Mouse (Mus musculus): ENCODE results near the gene Pla2r1. TPM values are rescaled to one million over a fixed set of nuclear protein-coding genes. Genes with fewer than 3 reads are reported as not detected.

Pla2r1 gene
- polyA plus RNA-seq, 1 experiment from 2014 or later, result 1.0 TPM

DNA sequence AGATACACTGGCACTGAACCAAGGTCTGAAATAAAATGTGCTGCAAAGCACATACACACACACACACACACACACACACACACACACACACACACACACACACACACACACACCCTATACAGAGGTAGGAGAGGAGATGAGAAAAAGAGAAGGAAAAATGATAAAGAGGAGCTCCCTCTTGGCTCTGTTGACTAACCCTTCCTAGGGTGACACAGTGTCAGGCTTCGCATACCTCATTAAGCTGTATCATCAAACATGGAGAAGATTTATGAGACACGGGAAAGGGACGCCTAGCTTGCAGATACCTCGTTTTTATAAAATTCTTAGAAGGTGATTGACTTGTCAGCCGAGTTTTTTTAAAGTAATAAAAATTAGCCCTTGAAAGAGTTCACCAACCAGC is 116.3 kb downstream of the Pla2r1 start:
- H3K9me3 ChIP-seq (ENCODE audit: control insufficient read depth, low read length), result no peaks in the 10 kb centered on the region
- no peak for ATAC-seq (ENCODE audit: insufficient read depth, low FRiP score, low TSS enrichment)
- no peak overlapping the region for H3K4me3 ChIP-seq (ENCODE audit: low read depth, low read length)
- no peaks in the 10 kb centered on the region for H3K27me3 ChIP-seq (ENCODE audit: control insufficient read depth, insufficient read depth, low read length)
- H3K36me3 ChIP-seq (ENCODE audit: control insufficient read depth, insufficient read depth, low read length), result no peaks in the 10 kb centered on the region
- H3K4me1 ChIP-seq (ENCODE audit: control insufficient read depth, insufficient read depth, low read length), result no peaks in the 10 kb centered on the region
- H3K27ac ChIP-seq (ENCODE audit: low read depth, low read length), result no peak overlapping the region
- DNase-seq (ENCODE audit: low spot score), result no peak
- WGBS, result 52% methylated on average over 5 of the region's 5 CpGs
- no peak overlapping the region for H3K4me2 ChIP-seq (ENCODE audit: low read depth)
- no peak overlapping the region for H3K9ac ChIP-seq (ENCODE audit: low read length)

- no peak overlapping the region for H3K4me2 ChIP-seq (ENCODE audit: low read depth)
- 73% methylated on average over 8 of the region's 8 CpGs for WGBS
- H3K27me3 ChIP-seq (ENCODE audit: control insufficient read depth, insufficient read depth, low read length), result no peaks in the 10 kb centered on the region
- no peak overlapping the region for H3K9ac ChIP-seq (ENCODE audit: low read length)
- no peaks in the 10 kb centered on the region for H3K4me1 ChIP-seq (ENCODE audit: control insufficient read depth, insufficient read depth, low read length)
- H3K4me3 ChIP-seq (ENCODE audit: low read depth, low read length), result no peak overlapping the region
- H3K36me3 ChIP-seq (ENCODE audit: control insufficient read depth, insufficient read depth, low read length), result no peaks in the 10 kb centered on the region
- H3K9me3 ChIP-seq (ENCODE audit: control insufficient read depth, low read length), result no peaks in the 10 kb centered on the region
- DNase-seq (ENCODE audit: low spot score), result no peak
- no peak for ATAC-seq (ENCODE audit: insufficient read depth, low FRiP score, low TSS enrichment)
- H3K27ac ChIP-seq (ENCODE audit: low read depth, low read length), result no peak overlapping the region
Measured at GRCm38 (mm10) chr2:60430315-60431021, 122.6 kb downstream of the Pla2r1 start.

GRCm38 (mm10) chr2:60418075-60418474 is 135.0 kb downstream of the Pla2r1 start:
- DNase-seq (ENCODE audit: low spot score), result peak; percentile 76
- H3K4me3 ChIP-seq (ENCODE audit: low read depth, low read length), result no peak overlapping the region
- H3K36me3 ChIP-seq (ENCODE audit: control insufficient read depth, insufficient read depth, low read length), result no peaks in the 10 kb centered on the region
- H3K4me1 ChIP-seq (ENCODE audit: control insufficient read depth, insufficient read depth, low read length), result no peaks in the 10 kb centered on the region
- no peak overlapping the region for H3K4me2 ChIP-seq (ENCODE audit: low read depth)
- H3K27ac ChIP-seq (ENCODE audit: low read depth, low read length), result no peak overlapping the region
- no peaks in the 10 kb centered on the region for H3K27me3 ChIP-seq (ENCODE audit: control insufficient read depth, insufficient read depth, low read length)
- ATAC-seq (ENCODE audit: insufficient read depth, low FRiP score, low TSS enrichment), result peak; percentile 55
- WGBS, result 11% methylated on average over 6 of the region's 6 CpGs
- no peaks in the 10 kb centered on the region for H3K9me3 ChIP-seq (ENCODE audit: control insufficient read depth, low read length)
- H3K9ac ChIP-seq (ENCODE audit: low read length), result no peak overlapping the region

DNA sequence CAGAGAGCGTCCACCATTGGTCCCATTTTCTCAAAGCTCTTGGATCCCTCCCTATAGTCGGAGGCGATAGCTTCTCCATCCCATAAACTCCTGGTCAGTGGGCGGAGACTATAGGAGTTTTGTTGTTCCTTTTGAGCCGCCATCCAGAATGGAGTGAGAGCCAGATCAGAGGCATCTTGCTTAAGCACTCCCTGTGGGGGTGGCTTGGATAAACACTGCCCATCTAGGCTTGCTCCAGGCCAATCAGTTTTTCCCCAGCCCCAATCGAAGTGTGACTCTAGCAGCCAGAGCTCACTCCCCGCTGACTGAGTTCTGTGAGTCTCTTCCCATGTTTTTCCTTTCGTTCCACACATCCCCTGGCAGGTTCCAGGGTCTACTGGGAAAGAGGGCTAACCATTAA is 138.8 kb downstream of the Pla2r1 start:
- H3K4me1 ChIP-seq (ENCODE audit: control insufficient read depth, insufficient read depth, low read length), result no peaks in the 10 kb centered on the region
- H3K9me3 ChIP-seq (ENCODE audit: control insufficient read depth, low read length), result no peaks in the 10 kb centered on the region
- no peaks in the 10 kb centered on the region for H3K36me3 ChIP-seq (ENCODE audit: control insufficient read depth, insufficient read depth, low read length)
- H3K9ac ChIP-seq (ENCODE audit: low read length), result no peak overlapping the region
- no peak overlapping the region for H3K27ac ChIP-seq (ENCODE audit: low read depth, low read length)
- WGBS, result 45% methylated on average over 8 of the region's 8 CpGs
- DNase-seq (ENCODE audit: low spot score), result no peak
- no peaks in the 10 kb centered on the region for H3K27me3 ChIP-seq (ENCODE audit: control insufficient read depth, insufficient read depth, low read length)
- ATAC-seq (ENCODE audit: insufficient read depth, low FRiP score, low TSS enrichment), result no peak
- no peak overlapping the region for H3K4me3 ChIP-seq (ENCODE audit: low read depth, low read length)
- H3K4me2 ChIP-seq (ENCODE audit: low read depth), result no peak overlapping the region

GRCm38 (mm10) chr2:60413006-60413650 is 140.0 kb downstream of the Pla2r1 start:
- no peak overlapping the region for H3K27ac ChIP-seq (ENCODE audit: low read depth, low read length)
- no peaks in the 10 kb centered on the region for H3K36me3 ChIP-seq (ENCODE audit: control insufficient read depth, insufficient read depth, low read length)
- WGBS, result 87% methylated on average over 18 of the region's 18 CpGs
- no peaks in the 10 kb centered on the region for H3K27me3 ChIP-seq (ENCODE audit: control insufficient read depth, insufficient read depth, low read length)
- no peaks in the 10 kb centered on the region for H3K9me3 ChIP-seq (ENCODE audit: control insufficient read depth, low read length)
- no peak overlapping the region for H3K4me3 ChIP-seq (ENCODE audit: low read depth, low read length)
- ATAC-seq (ENCODE audit: insufficient read depth, low FRiP score, low TSS enrichment) (no peak), DNase-seq (ENCODE audit: low spot score) (no peak)
- H3K4me1 ChIP-seq (ENCODE audit: control insufficient read depth, insufficient read depth, low read length), result no peaks in the 10 kb centered on the region
- no peak overlapping the region for H3K9ac ChIP-seq (ENCODE audit: low read length)
- no peak overlapping the region for H3K4me2 ChIP-seq (ENCODE audit: low read depth)

- H3K27me3 ChIP-seq (ENCODE audit: control insufficient read depth, insufficient read depth, low read length), result no peaks in the 10 kb centered on the region
- ATAC-seq (ENCODE audit: insufficient read depth, low FRiP score, low TSS enrichment) (no peak), DNase-seq (ENCODE audit: low spot score) (no peak)
- no peak overlapping the region for H3K27ac ChIP-seq (ENCODE audit: low read depth, low read length)
- no peaks in the 10 kb centered on the region for H3K36me3 ChIP-seq (ENCODE audit: control insufficient read depth, insufficient read depth, low read length)
- WGBS, result 89% methylated on average over 7 of the region's 7 CpGs
- H3K4me3 ChIP-seq (ENCODE audit: low read depth, low read length), result no peak overlapping the region
- H3K4me1 ChIP-seq (ENCODE audit: control insufficient read depth, insufficient read depth, low read length), result no peaks in the 10 kb centered on the region
- H3K9ac ChIP-seq (ENCODE audit: low read length), result no peak overlapping the region
- H3K4me2 ChIP-seq (ENCODE audit: low read depth), result no peak overlapping the region
- no peaks in the 10 kb centered on the region for H3K9me3 ChIP-seq (ENCODE audit: control insufficient read depth, low read length)
Measured at GRCm38 (mm10) chr2:60411181-60411580, 141.9 kb downstream of the Pla2r1 start.

DNA sequence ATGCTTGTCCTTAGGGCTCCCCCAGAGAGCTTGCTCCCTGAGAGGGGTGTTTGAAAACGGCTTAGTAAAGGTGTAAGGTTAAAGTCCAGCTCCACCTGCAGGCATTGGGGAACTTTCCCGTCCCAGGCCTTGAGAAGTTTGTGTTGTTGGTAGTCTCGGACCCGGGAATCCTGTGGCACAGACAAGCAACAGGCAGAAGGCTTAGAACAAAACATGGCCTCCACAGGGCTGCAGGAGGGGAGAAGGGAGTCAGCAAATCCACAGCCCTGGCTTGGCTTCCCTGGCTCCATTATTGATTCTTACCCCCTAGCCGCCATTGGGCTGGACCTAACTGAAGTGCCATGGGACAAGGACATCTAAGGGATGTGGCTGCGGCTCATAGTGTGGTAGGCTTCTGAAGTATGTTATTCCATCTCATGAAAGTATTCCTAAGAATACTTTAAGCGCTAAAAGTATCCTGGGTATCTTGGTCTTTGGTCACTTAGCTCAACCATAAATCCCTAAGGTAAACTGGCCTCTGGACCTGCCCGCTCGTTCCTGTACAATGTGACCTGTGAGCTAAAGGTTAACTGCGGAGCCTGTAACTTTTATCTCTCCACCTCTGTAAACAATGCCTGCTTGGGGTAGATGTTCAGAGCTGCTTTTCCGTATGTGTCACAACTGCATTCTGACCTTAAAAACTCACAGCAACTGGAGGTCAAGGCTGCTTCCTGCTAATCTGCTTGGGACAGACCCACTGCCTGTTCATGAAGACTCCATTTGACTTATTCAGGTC is 142.9 kb downstream of the Pla2r1 start:
- 73% methylated on average over 11 of the region's 11 CpGs for WGBS
- H3K4me1 ChIP-seq (ENCODE audit: control insufficient read depth, insufficient read depth, low read length), result no peaks in the 10 kb centered on the region

GRCm38 (mm10) chr2:60409194-60409593 is 143.9 kb downstream of the Pla2r1 start:
- Histone ChIP-seq H3K9me3 (ENCODE audit: control insufficient read depth, low read length) (no peaks in the 10 kb centered on the region), H3K4me1 (ENCODE audit: control insufficient read depth, insufficient read depth, low read length) (no peaks in the 10 kb centered on the region), H3K36me3 (ENCODE audit: control insufficient read depth, insufficient read depth, low read length) (no peaks in the 10 kb centered on the region), H3K4me3 (ENCODE audit: low read depth, low read length) (no peak overlapping the region), H3K27me3 (ENCODE audit: control insufficient read depth, insufficient read depth, low read length) (no peaks in the 10 kb centered on the region), H3K4me2 (ENCODE audit: low read depth) (no peak overlapping the region), H3K9ac (ENCODE audit: low read length) (no peak overlapping the region), H3K27ac (ENCODE audit: low read depth, low read length) (no peak overlapping the region)
- ATAC-seq (ENCODE audit: insufficient read depth, low FRiP score, low TSS enrichment) (no peak), DNase-seq (ENCODE audit: low spot score) (no peak)
- WGBS, result 61% methylated on average over 6 of the region's 6 CpGs

More for the DNA sequence above, 142.9 kb downstream of the Pla2r1 start:
- DNase-seq (ENCODE audit: low spot score), result no peak
- Histone ChIP-seq H3K27ac (ENCODE audit: low read depth, low read length) (no peak overlapping the region), H3K36me3 (ENCODE audit: control insufficient read depth, insufficient read depth, low read length) (no peaks in the 10 kb centered on the region), H3K27me3 (ENCODE audit: control insufficient read depth, insufficient read depth, low read length) (no peaks in the 10 kb centered on the region), H3K9me3 (ENCODE audit: control insufficient read depth, low read length) (no peaks in the 10 kb centered on the region), H3K4me2 (ENCODE audit: low read depth) (no peak overlapping the region), H3K9ac (ENCODE audit: low read length) (no peak overlapping the region), H3K4me3 (ENCODE audit: low read depth, low read length) (no peak overlapping the region)
- ATAC-seq (ENCODE audit: insufficient read depth, low FRiP score, low TSS enrichment), result no peak
